Mouse (Mus musculus): ENCODE data around the gene Dach2.
A peak's percentile ranks its signal among the peaks of the same experiment; 100 is the strongest.
"Not testable (repeated sequence)": the region's sequence is repeated elsewhere in the genome, so short reads cannot be mapped to it uniquely, and the experiment has no call there.

The Dach2 gene

DNA sequence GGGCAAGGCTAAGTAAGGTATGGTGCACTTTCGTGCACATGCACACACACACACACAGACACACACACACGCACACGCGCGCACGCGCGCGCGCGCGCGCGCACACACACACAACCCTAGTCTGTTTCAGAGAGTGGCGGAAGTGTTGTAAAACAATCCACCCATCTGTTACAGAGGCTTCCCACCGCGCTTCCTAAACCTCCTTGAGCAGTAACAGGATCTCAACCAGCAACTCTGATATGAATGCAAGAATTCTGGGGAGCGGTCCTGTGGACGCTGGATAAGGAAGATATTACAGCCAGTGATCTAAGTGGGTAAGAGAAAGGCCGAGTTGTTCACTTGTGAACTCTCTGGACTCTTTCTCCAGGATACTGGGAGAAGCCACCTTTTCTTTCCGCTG is at the start of gene Dach2:
Dach2 (plus strand) TSS at position 107 of the 400 bp plus-strand sequence.
- peak; percentile 30 for DNase-seq (ENCODE audit: low read depth, low spot score)

DNA sequence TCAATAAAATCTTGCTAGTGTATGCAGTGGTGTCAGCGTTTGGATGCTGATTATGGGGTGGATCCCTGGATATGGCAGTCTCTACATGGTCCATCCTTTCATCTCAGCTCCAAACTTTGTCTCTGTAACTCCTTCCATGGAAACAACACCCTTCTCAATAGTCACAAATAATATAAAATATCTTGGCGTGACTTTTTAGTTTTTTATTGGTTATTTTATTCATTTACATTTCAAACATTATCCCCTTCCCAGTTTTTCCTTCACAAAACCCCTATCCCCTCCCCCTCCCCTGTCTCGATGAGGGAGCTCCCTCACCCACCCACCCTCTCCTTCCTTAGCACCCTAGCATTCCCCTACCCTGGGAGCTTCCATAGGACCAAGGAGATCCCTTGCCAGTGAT is 44.9 kb upstream of the Dach2 start:
- not testable (repeated sequence) for DNase-seq (ENCODE audit: low read depth, low spot score)

DNA sequence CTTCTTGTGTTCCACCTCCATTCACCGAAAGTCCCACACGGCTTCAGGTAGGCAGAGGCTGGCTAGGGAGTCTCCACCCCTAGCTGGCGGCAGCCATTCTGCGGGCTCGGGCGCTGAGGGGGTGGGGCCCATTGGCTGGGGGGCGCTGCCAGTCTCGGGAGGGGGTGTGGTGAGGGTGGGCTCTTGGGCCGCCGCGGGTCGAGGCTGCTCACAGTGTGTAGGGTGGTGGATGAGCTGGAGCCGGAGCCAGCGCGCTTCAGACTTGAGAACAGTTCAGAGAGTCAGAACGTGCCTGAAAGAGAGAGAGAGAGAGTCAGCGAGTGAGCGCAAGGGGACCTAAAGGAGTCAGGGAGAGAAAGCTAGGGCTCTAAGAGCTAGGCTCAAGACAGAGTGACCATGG is 721 bp downstream of the Dach2 start:
- DNase-seq (ENCODE audit: low read depth, low spot score): peak; percentile 60

DNA sequence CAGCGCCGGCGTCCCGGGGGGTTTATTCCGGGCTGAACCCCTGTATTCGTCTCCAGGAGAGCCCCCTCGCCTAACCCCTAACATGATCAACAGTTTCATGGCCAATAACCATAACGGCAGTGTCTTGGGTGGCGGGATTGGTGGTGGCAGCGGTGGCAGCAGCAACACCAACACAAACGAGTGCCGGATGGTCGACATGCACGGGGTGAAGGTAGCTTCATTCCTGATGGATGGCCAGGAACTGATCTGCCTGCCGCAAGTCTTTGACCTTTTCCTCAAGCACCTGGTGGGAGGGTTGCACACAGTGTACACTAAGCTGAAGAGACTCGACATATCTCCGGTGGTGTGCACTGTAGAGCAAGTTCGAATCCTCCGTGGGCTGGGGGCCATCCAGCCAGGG is 1.2 kb downstream of the Dach2 start:
- DNase-seq (ENCODE audit: low read depth, low spot score): peak; percentile 2

DNA sequence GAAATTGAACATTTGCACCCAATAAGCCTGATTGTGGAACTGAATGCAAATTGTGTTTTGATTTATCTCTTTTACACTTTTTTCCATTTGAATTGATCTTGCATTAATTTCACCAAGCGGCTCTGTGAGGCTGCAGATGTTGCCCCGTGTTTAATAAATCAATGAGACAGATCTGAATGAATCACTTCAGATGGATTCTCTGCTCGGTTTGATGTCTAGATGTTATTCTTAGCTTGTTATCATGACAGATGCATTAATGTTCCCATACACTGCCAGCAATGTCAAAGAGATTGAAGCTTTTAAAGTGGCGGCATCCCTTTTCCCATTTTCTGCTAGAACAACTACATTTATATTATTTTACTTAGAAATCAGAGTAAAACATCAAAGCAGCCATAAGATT is 7.0 kb downstream of the Dach2 start:
- DNase-seq (ENCODE audit: low read depth, low spot score): no peak

DNA sequence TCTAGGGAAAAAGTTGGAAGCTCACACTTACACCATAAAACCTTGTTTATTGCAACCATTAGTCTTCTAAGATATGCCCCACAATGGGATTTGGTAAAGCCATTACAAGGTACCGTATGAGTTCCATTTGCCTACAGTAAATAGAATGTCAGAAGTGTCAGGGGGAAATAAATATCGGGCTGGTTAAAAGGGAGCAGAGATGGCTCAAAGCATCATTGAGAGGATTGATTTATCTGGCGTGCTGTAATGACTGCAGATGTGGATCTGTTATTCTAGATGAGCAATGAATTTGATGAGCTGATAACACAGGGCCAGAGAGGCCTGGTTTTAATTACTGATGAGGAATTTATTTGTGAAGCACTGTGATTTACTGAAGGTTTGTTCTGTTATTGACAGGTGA is 40.8 kb downstream of the Dach2 start:
- no peak for DNase-seq (ENCODE audit: low read depth, low spot score)

DNA sequence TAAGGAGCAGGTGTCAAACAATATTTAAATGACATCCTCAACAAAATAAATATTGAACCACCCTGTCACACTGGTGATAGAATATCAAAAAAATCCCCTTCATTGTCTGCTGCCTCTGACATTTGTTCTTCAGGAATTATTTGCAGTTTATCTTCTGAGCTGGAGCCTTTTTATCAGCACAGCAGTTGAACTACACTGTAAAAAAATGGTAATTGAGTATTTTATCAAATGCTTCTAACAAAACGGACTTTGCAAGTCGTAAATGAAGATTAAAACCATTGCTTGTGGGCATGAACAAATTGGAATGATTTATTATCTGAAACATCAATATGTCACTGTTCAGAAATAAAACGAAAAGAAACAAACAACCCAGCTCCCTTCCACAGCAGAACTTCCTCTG is 97.1 kb downstream of the Dach2 start:
- no peak for DNase-seq (ENCODE audit: low read depth, low spot score)

DNA sequence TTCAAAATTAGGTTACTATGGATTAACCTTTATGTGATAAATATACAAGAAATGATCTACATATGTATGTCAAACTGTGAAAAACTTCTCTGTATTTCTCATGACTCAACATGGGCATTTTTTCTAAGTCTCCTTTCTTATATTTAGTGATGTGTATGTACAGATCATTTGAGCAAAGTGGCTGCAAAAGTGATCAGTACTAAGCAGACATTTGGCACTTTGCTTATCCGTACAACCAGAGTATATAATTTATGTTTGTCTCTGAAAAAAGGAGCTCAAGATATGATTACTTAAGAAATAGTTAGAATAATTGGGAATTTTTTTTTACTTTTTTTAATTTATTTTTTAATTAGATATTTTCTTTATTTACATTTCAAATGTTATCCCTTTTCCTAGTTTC is 111.4 kb downstream of the Dach2 start:
- DNase-seq (ENCODE audit: low read depth, low spot score): no peak

DNA sequence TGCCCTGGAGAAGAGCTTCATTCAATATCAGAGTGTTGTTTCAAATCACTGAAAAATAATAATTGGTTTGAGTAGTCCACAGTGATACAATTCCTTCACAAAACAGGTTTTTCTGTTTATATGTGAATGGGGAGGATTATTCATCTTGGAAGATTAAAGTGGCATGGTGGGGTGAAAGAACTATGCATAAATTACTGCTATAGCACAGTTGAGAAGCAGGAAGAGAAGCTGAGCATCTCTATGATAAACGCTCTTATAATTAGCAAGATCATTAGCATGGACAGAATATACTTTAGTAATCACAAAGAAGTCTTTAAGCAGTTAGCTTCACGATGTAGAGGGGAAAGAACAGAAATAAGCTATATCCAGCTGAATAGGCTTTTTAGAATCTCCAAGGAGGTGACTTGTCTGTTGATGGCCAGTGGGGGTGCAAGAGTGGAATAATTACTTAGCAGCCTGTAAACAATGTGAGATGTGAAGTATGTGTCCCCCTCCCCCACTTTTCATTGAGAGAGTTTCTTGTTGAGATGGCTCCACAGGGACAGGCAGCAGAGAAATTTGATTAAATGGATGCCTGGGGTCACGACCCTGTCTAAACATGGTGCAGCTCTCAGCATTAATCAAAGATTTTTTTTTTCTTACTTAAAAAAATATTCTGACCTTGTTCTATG is 124.3 kb downstream of the Dach2 start:
- DNase-seq (ENCODE audit: low read depth, low spot score): no peak

DNA sequence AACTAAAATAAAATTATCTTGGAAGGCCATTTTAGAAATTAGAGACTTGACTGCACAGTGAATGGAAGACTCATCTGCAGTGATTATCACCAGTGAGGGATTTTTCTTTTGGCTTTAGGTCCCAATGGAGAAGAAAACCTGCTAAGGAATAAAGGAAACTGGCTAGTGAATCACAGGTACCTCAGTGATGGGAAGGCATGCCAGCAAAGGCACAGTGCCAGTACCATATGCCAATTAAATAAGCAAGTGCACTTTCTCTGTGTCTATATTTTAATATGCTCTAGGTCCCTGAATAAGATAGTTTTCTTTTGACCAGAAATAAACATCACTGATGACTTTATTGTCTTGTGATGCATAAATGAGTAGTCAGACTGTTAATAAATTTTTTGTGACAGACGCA is 184.8 kb downstream of the Dach2 start:
- DNase-seq (ENCODE audit: low read depth, low spot score): no peak

DNA sequence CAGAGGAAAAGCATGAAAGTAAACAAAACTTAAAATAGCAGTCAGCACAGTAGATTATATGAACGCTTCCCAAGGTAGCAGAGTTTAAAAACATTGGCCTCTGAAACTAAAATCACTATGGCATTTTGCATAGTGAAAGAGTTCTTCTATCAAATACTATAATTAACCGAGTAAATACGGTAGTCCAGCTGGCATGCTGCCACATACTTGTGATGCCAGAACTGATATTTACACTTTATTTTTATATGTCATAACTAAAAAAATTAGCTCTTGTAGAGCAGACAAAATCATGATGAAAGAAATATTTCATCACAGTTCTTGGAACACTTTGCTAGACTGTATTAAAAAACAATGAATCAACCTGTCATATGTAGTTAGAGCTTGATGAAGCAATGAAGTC is 247.8 kb downstream of the Dach2 start:
- no peak for DNase-seq (ENCODE audit: low read depth, low spot score)

DNA sequence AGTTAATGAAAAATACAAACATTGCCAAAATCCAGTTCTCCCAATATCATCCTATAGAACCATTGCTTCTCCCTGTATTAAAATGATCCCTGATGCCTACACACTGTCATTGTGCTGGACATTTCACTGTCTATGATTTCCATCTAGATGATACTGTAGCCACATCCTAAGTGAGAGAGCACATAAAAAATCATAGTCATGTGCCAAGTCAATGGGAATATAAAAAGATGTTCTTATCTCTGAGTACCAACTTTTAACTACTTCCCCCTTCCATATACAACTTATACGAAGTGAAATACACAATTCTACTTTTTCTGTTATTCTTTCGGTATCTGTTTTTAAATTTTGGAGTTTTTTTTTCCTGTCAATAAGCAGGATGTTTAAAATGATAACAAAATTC is 266.6 kb downstream of the Dach2 start:
- DNase-seq (ENCODE audit: low read depth, low spot score): no peak

DNA sequence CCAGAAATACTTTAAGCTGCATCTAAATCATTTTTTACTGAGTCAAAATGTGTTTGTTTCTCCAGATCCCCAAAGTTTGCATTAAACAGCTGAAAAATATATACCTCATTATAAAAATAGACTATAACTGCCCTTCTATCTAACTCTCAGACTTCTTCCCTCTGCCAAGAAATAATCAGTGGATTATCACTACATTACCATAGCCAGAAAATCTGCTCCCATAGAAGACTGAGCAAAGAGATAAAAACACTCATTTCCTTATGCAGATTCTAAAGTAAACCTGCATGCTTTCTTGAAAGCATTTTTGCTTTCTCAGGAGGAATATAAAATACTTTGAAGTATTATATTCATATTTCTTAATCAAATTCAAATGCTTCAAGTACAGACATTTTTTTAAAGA is 368.8 kb downstream of the Dach2 start:
- DNase-seq (ENCODE audit: low read depth, low spot score): no peak

DNA sequence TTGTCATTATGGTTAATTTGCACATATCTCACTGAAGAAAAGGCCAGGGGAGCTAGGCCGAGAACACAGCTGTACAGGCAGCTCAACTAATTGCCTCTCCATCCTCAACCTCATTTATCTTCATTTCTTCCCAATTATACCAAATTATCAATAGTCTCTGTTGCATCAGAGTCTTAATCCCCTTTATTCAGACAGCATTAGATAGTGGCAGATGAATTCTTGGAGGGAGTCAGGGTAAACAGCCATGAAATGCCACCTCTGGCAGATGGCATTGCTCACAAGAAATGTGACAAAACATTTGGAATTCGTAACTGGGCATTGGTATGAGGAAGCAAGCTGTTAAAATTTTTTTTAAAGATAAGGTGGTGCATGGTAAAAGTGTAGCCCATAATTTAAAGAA is 389.9 kb downstream of the Dach2 start:
- no peak for DNase-seq (ENCODE audit: low read depth, low spot score)

DNA sequence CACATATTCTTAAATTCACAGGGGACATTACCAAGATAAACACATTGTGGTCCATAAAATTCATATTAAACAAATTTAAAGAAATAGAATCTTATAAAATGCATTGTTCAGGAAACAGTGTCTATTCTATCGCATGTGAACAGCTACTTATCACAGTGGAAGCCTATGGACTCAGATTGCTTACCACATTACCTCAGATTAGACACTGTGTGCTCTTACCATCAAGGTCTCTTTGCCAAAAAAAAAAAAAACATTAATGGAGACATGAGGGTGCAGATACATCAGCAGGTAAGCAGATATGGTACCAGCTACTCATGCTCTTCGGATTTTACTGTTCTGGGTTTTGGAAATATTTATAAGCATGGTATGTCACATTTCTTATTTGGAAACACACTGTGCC is 415.1 kb downstream of the Dach2 start:
- no peak for DNase-seq (ENCODE audit: low read depth, low spot score)

DNA sequence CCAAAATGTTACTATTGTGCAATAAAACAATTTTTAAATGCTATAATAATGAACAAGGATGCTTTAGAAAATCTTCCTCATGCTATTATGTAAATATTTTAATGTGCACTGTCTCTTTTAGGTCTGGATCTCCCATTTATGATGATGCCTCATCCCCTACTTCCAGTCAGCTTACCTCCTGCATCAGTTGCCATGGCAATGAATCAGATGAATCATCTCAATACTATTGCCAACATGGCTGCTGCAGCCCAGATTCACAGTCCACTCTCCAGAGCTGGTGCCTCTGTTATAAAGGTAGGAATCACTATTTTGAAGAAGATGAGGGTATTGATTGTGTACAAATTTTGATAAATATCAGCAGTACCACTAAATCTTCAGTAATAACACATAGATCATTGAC is 426.8 kb downstream of the Dach2 start:
- no peak for DNase-seq (ENCODE audit: low read depth, low spot score)

DNA sequence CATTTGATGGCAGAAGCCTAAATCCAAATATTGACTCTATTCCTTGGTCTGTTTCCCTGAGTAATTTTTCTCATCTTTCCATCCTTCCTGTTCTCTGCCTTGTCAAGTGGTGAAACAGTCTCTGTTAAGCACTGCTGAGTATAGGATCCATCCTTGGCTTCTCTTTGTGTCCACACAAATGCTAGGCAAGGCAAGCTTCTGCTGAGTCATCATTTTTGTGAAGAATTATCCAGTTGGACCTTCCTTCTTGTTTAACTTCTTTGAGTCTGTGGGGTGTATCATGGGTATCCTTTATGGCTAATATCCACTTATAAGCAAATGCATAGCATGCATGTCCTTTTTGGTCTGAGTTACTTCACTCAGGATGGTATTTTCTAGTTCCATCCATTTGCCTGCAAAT is 449.8 kb downstream of the Dach2 start:
- DNase-seq (ENCODE audit: low read depth, low spot score): no peak

DNA sequence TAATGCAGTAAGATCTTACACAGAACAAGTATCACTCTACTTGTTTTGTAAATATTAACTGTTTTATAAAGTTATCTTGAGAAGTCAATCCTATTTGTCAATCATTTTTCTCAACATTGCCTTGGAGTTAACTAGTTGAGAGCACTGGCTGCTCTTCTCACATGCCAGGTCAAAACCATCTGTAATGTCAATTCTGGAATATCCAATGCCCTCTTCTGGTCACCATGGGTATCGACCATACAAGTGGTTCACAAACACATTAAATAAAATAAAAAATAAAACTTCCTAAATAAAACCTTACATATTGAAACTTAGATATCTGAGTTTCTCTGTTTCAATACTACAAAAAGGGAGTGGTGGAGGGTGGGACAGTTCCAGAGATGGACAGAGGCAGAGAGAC is 495.0 kb downstream of the Dach2 start:
- DNase-seq (ENCODE audit: low read depth, low spot score): peak; percentile 11

DNA sequence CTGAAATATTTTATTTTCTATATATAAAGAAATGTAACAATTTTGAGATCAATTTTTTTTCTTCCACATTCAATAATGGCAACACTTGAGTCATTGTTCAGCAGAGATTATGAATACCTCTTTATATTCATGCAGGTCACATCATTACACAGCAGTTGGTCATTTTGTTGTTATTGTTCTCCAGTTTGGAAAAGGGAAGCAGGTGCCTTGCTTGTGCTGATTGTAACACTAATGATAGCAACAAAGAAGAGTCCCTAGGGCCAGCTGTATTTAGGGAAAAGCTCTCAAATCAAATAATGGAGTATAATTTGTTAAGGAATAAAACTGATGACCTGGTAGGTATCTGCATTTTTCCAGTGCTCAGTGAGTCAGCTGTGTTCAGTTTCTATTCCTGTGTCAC is 513.1 kb downstream of the Dach2 start:
- no peak for DNase-seq (ENCODE audit: low read depth, low spot score)

DNA sequence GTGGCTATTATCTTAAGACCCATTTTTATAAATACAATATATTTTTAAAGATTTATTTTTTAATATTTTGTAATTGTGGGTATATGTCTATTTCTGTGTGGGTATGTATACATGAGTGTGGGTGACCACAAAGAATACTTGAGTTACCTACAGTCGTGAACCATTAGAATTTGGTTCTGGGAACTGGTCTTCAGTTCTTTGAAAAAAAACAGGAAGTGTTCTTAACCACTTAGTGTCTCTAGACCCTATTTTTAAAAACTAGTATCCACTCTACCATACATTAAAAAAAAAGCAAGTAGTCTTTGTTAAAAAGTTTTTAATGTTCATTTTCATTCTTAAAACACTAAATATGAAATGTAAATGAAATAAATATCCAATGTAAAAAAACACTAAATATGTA is 529.5 kb downstream of the Dach2 start:
- DNase-seq (ENCODE audit: low read depth, low spot score): no peak

DNA sequence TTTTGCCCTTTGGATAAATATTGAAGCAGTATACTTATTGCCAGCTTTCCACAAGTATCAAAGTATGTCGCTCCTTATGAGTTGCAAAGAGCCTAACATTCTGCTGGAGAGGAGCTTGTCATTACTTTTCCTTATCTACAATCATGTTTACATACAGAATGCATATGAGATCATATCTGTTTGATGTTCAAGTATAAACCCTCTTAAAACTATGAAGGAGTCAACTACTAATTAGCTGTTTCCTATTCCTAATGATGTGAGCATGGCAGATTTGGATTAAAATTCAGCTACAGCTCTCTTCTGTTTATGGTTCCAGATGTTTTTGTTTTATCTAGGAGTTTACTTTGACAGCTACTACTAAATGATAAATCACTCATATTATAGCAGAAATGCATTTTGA is 535.8 kb downstream of the Dach2 start:
- DNase-seq (ENCODE audit: low read depth, low spot score): no peak

DNA sequence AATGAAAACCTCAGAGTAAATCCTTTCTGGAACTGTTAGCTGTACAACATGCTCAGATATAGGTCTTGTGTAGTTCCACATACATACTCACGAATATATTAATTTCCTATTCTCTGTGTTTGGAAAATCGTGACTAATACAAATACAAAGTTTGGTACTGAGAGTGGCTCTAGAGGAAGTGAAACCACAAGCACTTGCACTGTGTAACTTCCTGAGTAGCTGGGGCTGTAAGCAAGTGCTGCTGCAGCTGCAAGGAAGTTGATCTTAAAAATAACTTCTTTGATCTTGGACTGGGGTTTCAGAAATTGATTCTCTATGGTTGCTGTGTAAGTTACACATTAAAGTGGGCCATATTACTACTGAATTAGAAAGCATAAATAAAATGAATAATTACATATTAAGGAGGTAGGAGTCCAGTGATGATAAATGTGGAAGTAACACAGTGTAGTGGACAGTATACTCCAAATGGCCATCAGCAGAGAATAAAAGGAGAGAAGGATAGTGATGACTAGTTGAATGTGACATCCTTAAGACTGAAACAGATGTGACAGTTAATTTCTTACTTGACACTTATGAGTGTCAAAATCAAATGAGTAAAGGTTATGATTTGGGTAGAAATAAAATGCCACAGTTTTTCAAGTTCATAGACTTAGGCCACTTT is 570.7 kb downstream of the Dach2 start:
- DNase-seq (ENCODE audit: low read depth, low spot score): peak; percentile 69
